Mouse (Mus musculus) heart, embryonic 15.5 days (tissue): ENCODE measurements at regions not wholly inside any gene's neighbourhood (a gene's known extent, or its start where the extent isn't known, plus 50 kb on each side); places are given as distances from the start of the nearest gene placed in this dataset.

Experiments used
- ATAC-seq: fragments of 200-750 bp; cut with Nextera tagmentation; replicated peaks from 2 replicates; pipeline ENCODE4 v1.8.0; 2017; ENCODE audit warnings: low read depth, moderate TSS enrichment; ENCODE audit not compliant: insufficient number of reproducible peaks, insufficient read depth, low FRiP score
- H3K27ac ChIP-seq: fragments of 300-500 bp; sonication (generic); 2 replicates; pipeline ENCODE4 v1.5.1; 2015; ENCODE audit warnings: mild to moderate bottlenecking, inconsistent platforms
- H3K27me3 ChIP-seq: fragments of 300-500 bp; sonication (generic); 2 replicates; pipeline ENCODE4 v1.6.1; 2015; ENCODE audit warnings: inconsistent platforms
- H3K36me3 ChIP-seq: fragments of 300-500 bp; sonication (generic); 2 replicates; pipeline ENCODE4 v1.6.1; 2015; ENCODE audit warnings: mild to moderate bottlenecking, inconsistent platforms
- H3K4me1 ChIP-seq: fragments of 300-500 bp; sonication (generic); replicated peaks from 2 replicates; pipeline ENCODE4 v1.6.1; 2015; ENCODE audit warnings: inconsistent platforms
- H3K4me2 ChIP-seq: fragments of 300-500 bp; sonication (generic); 2 replicates; pipeline ENCODE4 v1.6.1; 2015; ENCODE audit warnings: inconsistent platforms, mild to moderate bottlenecking, moderate library complexity
- H3K4me3 ChIP-seq: fragments of 300-500 bp; sonication (generic); 2 replicates; pipeline ENCODE4 v1.5.1; 2015; ENCODE audit warnings: mild to moderate bottlenecking, inconsistent platforms
- H3K9ac ChIP-seq: fragments of 300-500 bp; sonication (generic); 2 replicates; pipeline ENCODE4 v1.6.1; 2015; ENCODE audit warnings: mild to moderate bottlenecking, inconsistent platforms
- H3K9me3 ChIP-seq: fragments of 300-500 bp; sonication (generic); replicated peaks from 2 replicates; pipeline ENCODE4 v1.6.1; 2016; ENCODE audit warnings: inconsistent platforms
- WGBS: fragments of 180-500 bp; shearing (Covaris S2); methylation state at CpG from one replicate; pipeline ENCODE4 v1.1.7; 2015; ENCODE audit warnings: mixed read lengths; 5-methylcytosine and 5-hydroxymethylcytosine counted together

- Histone ChIP-seq H3K4me3 (no peak overlapping the region), H3K36me3 (no peaks in the 10 kb centered on the region), H3K27me3 (no peaks in the 10 kb centered on the region), H3K4me1 (no peaks in the 10 kb centered on the region), H3K9ac (no peak overlapping the region), H3K4me2 (no peak overlapping the region), H3K9me3 (no peaks in the 10 kb centered on the region), H3K27ac (no peak overlapping the region)
- no peak for ATAC-seq
- WGBS: 66% methylated on average over 3 of the region's 3 CpGs
These were observed 60.7 kb downstream of the Ifng start for GRCm38 (mm10) chr10:118501571-118501970.

DNA sequence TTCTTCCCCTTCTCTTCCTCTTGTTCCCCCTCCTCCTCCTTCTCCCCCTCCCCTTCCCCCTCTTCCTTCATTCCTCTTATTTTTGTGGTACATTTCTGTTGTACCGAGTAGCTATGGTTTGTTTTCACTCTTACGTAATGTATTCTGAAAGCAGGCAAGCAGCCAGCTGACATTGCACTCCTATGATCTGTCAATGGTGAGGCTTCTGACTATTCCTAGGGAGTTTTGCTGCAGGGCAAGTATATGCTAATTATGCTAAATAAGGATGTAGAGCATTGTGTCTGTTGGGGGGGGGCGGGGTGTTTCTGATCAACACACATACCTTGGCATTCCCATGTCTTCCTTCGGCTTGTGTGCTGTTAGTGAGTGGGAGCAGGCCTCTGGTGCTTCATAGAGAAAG, 64.0 kb downstream of the Ifng start:
- no peak overlapping the region for H3K9ac ChIP-seq
- no peaks in the 10 kb centered on the region for H3K9me3 ChIP-seq
- no peak overlapping the region for H3K27ac ChIP-seq
- ATAC-seq: no peak
- H3K4me1 ChIP-seq: no peaks in the 10 kb centered on the region
- H3K4me3 ChIP-seq: no peak overlapping the region
- no peaks in the 10 kb centered on the region for H3K36me3 ChIP-seq
- H3K4me2 ChIP-seq: no peak overlapping the region
- H3K27me3 ChIP-seq: no peaks in the 10 kb centered on the region
- 63% methylated on average over 4 of the region's 4 CpGs for WGBS

DNA sequence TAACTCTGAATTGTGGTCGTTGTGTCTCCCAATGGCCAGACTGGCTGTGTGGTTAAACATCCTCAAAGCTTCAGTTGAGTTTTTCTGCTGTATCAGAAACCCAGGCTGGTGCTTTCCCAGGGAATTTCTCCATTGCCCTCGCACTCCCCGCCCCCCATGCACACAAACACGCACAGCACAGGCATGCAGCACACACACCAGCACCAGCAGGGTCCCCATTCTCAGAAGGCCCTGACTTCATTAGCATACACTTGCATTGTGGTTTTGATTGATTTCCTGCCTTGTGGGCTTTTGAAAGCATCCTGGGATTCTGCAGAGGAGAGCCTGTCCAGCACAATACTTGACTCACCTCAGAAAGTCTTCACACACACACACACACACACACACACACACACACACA, 65.3 kb downstream of the Ifng start:
- Histone ChIP-seq H3K4me1 (no peaks in the 10 kb centered on the region), H3K4me3 (no peak overlapping the region), H3K4me2 (no peak overlapping the region), H3K9me3 (no peaks in the 10 kb centered on the region), H3K27me3 (no peaks in the 10 kb centered on the region), H3K36me3 (no peaks in the 10 kb centered on the region), H3K9ac (no peak overlapping the region), H3K27ac (no peak overlapping the region)
- 69% methylated on average over 4 of the region's 4 CpGs for WGBS
- ATAC-seq: no peak

- no peak overlapping the region for H3K9ac ChIP-seq
- no peaks in the 10 kb centered on the region for H3K4me1 ChIP-seq
- H3K4me3 ChIP-seq: no peak overlapping the region
- no peaks in the 10 kb centered on the region for H3K27me3 ChIP-seq
- H3K4me2 ChIP-seq: no peak overlapping the region
- 54% methylated on average over 2 of the region's 2 CpGs for WGBS
- no peaks in the 10 kb centered on the region for H3K9me3 ChIP-seq
- H3K36me3 ChIP-seq: no peaks in the 10 kb centered on the region
- no peak for ATAC-seq
- no peak overlapping the region for H3K27ac ChIP-seq
These were observed 66.8 kb downstream of the Ifng start for GRCm38 (mm10) chr10:118507630-118508029.

DNA sequence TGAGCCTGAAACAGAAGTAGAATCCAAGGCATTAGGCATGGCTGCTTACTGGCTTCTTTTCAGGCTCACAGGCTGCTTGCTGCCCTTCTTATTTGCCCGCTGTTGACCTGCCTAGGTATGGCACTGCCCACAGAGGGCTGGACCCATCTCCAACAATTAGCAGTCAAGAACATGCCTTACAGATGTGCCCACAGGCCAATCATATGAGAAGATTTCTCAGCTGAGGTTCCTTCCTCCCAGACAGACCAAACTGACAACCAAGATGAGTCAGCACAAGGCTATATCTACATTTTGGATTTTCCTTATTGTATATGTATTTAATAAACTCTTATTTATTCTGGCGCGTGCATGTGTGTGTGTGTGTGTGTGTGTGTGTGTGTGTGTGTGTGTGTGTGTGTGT, 76.0 kb downstream of the Ifng start:
- Histone ChIP-seq H3K27ac (no peak overlapping the region), H3K9ac (no peak overlapping the region), H3K4me1 (no peaks in the 10 kb centered on the region), H3K36me3 (no peaks in the 10 kb centered on the region), H3K9me3 (no peaks in the 10 kb centered on the region), H3K4me3 (no peak overlapping the region), H3K4me2 (no peak overlapping the region), H3K27me3 (no peaks in the 10 kb centered on the region)
- ATAC-seq: no peak
- WGBS: 84% methylated on average over 3 of the region's 3 CpGs

GRCm38 (mm10) chr10:118517995-118518394, 77.1 kb downstream of the Ifng start:
- Histone ChIP-seq H3K4me3 (no peak overlapping the region), H3K36me3 (no peaks in the 10 kb centered on the region), H3K4me2 (no peak overlapping the region), H3K4me1 (no peaks in the 10 kb centered on the region), H3K27ac (no peak overlapping the region), H3K9me3 (no peaks in the 10 kb centered on the region), H3K27me3 (no peaks in the 10 kb centered on the region), H3K9ac (no peak overlapping the region)
- 58% methylated on average over 2 of the region's 2 CpGs for WGBS
- ATAC-seq: no peak

DNA sequence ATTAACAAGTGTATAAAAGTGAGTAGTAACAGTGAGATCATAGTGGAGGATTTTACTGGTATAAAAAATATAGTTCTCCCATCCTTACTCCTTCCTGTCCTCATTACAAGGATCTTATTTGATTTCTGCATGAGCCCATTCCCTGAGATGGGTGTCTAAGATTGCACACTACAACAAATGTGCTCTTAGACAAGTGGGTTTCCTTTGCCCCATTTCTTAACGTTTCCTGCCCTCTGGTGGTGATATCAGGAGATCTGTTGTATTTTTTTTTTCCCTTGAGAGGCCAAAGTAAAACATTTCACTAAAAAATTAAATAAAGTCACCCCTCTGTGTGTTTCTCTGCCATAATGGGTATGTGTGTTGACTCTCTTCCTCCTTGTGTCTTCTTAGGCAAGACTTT, 105.1 kb downstream of the Ifng start:
- H3K4me3 ChIP-seq: no peak overlapping the region
- no peaks in the 10 kb centered on the region for H3K4me1 ChIP-seq
- no peak overlapping the region for H3K27ac ChIP-seq
- no peak overlapping the region for H3K4me2 ChIP-seq
- no peaks in the 10 kb centered on the region for H3K36me3 ChIP-seq
- no peak overlapping the region for H3K9ac ChIP-seq
- no peak for ATAC-seq
- no peaks in the 10 kb centered on the region for H3K9me3 ChIP-seq
- no peaks in the 10 kb centered on the region for H3K27me3 ChIP-seq
- 5% methylated on average over 1 of the region's 1 CpGs for WGBS

DNA sequence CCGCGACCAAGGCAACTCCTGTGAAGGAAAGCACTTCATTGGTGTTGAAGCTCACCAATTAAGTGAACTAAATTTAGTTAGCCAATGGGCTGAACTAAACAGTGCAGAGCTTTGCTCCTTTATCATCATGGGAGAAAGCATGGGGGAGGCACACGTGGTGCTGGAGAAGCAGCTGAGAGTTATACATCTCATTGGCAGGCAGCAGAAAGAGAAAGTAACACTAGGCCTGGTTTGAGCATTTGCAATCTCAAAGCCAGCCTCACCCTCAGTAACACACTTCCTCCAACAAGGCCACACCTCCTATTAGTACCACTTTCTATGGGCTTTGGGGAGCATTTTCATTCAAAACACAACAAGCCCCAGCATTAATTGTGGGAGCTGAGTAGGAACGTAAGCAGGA, 109.4 kb downstream of the Ifng start:
- Histone ChIP-seq H3K9me3 (no peaks in the 10 kb centered on the region), H3K27me3 (no peaks in the 10 kb centered on the region), H3K4me1 (no peaks in the 10 kb centered on the region), H3K9ac (no peak overlapping the region), H3K27ac (no peak overlapping the region), H3K4me3 (no peak overlapping the region), H3K4me2 (no peak overlapping the region), H3K36me3 (no peaks in the 10 kb centered on the region)
- ATAC-seq: no peak
- 52% methylated on average over 4 of the region's 4 CpGs for WGBS

GRCm38 (mm10) chr10:118558848-118559247, 118.0 kb downstream of the Ifng start:
- ATAC-seq: no peak
- no peaks in the 10 kb centered on the region for H3K36me3 ChIP-seq
- no peaks in the 10 kb centered on the region for H3K9me3 ChIP-seq
- no peaks in the 10 kb centered on the region for H3K4me1 ChIP-seq
- no peak overlapping the region for H3K27ac ChIP-seq
- WGBS: 40% methylated on average over 6 of the region's 6 CpGs
- H3K4me2 ChIP-seq: no peak overlapping the region
- no peak overlapping the region for H3K4me3 ChIP-seq
- no peak overlapping the region for H3K9ac ChIP-seq
- no peaks in the 10 kb centered on the region for H3K27me3 ChIP-seq

GRCm38 (mm10) chr10:118564041-118564440, 123.2 kb downstream of the Ifng start:
- Histone ChIP-seq H3K9me3 (no peaks in the 10 kb centered on the region), H3K9ac (no peak overlapping the region), H3K27me3 (no peaks in the 10 kb centered on the region), H3K4me3 (no peak overlapping the region), H3K27ac (no peak overlapping the region), H3K36me3 (no peaks in the 10 kb centered on the region), H3K4me1 (no peaks in the 10 kb centered on the region), H3K4me2 (no peak overlapping the region)
- ATAC-seq: no peak
- 70% methylated on average over 8 of the region's 8 CpGs for WGBS

DNA sequence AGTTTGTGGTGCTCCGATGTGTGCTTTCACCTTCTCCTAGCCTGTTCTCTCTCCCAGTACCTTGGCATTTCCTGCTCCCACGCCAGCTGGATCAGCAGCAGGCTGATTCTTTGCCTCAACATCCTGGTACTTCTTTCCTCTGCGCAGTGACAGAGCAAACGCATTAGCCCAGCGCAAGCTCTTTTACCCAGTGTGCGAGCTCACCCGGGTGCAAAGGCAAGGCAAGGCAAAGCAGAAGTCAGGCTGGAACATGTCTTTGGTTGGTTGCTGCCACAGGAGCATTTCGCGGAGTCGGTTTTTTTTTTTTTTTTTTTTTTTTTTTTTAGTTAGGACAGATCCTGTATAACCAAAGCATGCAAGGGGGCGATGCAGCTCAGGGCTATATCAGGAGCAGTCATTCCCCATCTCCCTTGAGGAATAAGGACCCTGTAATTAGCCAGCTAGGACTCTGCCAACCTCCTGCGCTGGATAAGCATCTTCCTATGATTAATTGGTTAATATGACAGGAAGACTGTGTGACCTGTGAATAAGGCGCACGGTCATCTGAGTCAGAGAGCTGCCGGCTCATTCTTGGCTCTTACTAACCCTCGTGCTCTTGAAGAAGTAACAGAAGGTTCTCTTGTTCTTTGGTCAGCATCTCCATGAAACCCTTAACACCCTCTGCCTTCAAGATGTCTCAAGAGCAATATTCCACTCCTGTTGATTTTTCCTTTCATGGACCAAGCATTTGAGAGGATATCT, 123.9 kb downstream of the Ifng start:
- WGBS: 73% methylated on average over 16 of the region's 16 CpGs
- Histone ChIP-seq H3K9me3 (no peaks in the 10 kb centered on the region), H3K4me1 (peaks cover 5% of the 10 kb centered on the region; the same call in 1 of the 2 replicates), H3K4me3 (no peak overlapping the region), H3K27ac (no peak overlapping the region), H3K36me3 (no peaks in the 10 kb centered on the region), H3K9ac (no peak overlapping the region), H3K4me2 (no peak overlapping the region), H3K27me3 (no peaks in the 10 kb centered on the region)
- no peak for ATAC-seq

- Histone ChIP-seq H3K4me2 (no peak overlapping the region), H3K27ac (no peak overlapping the region), H3K27me3 (no peaks in the 10 kb centered on the region), H3K9ac (no peak overlapping the region), H3K4me3 (no peak overlapping the region), H3K4me1 (peaks cover 5% of the 10 kb centered on the region; the same call in 1 of the 2 replicates), H3K36me3 (no peaks in the 10 kb centered on the region), H3K9me3 (no peaks in the 10 kb centered on the region)
- 82% methylated on average over 10 of the region's 10 CpGs for WGBS
- ATAC-seq: no peak
These were observed 127.8 kb downstream of the Ifng start for GRCm38 (mm10) chr10:118568617-118569016.
